Mouse (Mus musculus): ENCODE measurements around the gene Elk4.
A peak's percentile ranks its signal among the peaks of the same experiment; 100 is the strongest.

DNA sequence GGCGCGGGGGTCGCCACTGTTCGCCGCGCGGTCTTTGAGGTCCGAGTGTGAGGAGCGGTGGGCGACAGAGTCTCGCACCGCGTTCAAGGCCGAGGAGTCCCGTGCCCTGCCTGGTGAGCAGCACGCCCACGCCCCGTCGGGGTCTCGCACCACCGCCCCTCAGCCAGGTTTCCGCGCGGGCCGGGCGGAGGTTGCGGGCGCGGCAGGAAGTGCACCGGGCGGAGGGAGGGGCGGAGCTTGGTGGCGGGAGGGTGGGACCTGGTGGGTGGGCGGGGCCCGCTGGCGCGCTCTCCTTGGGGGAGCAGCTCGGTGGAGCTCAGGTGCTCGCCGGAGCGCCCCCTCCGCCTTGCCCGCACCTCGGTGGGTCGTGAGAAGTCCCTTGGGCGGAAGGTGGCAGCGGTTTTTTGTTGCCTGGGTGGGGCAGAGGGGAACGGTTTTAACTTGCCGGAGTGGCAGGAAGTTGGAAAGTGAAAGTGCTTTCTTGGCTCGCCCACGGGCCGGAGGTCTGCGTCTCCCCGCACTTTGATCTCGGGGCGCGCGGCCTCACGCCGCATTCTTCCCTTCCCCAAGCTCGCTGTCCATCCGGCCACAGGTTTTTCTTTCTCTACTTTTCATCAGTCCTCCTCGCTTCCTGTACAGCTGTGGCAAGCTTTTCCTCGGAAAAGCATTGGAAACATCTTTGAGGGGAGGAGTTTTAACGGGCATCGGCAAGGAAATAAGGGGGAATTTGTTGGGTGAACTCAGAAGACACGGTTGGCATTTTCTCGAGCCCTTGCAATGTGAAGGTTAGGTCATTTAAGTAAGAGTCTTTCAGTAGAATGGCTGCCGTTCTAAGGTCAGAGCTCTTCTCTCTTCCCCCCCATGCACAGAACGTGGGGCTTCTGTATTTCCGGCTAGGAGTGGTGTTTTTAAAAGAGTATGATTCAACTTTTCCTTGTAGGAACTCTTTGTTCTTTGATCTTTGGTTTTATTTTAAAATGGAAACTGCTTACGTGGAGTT, 721 bp downstream of the Elk4 start:
- TF ChIP-seq CTCF (IDR thresholded peaks at IDR 0.05; ENCODE audit: low read depth, low read length), result no peak
- TF ChIP-seq POLR2A (IDR thresholded peaks at IDR 0.05; ENCODE audit: insufficient read depth, low read length), result peak; percentile 69
- no peak for TF ChIP-seq EP300 (IDR thresholded peaks at IDR 0.05; ENCODE audit: insufficient read depth, low read depth, low read length)

Data from ES-Bruce4 (cell line).